Mouse (Mus musculus) heart, embryonic 14.5 days (tissue): ENCODE data around the gene Ift43. TPM values are rescaled to one million over a fixed set of nuclear protein-coding genes. Genes with fewer than 3 reads are reported as not detected.

Source experiments
- polyA plus RNA-seq: library from polyadenylated mRNA; unstranded; fragments of >200 nt; fragmentation: Nextera tagmentation; extraction: Ambion mirVana; gene quantifications from 2 replicates; pipeline ENCODE4 v1.2.1, GENCODE M21; 2014

The Ift43 gene
- polyA plus RNA-seq, 1 experiment from 2014 or later, result 142 TPM

Other genes starting within 250 kb of the Ift43 start
- 14.7 and 15.1 TPM in 2 replicates for gene Tgfb3, start 3.5 kb upstream of the Ift43 start, polyA plus RNA-seq
- 12.6 and 13.7 TPM in 2 replicates for gene Gpatch2l, start 159.3 kb downstream of the Ift43 start, polyA plus RNA-seq